Mouse (Mus musculus): ENCODE measurements around the gene Npas4.
"Not testable (repeated sequence)": the region's sequence is repeated elsewhere in the genome, so short reads cannot be mapped to it uniquely, and the experiment has no call there.

The Npas4 gene

GRCm38 (mm10) chr19:4992371-4992770 is 2.3 kb upstream of the Npas4 start:
- DNase-seq: no peak

- no peak for DNase-seq
These were observed 600 bp upstream of the Npas4 start for GRCm38 (mm10) chr19:4990716-4991115.

- no peak for DNase-seq
These were observed 471 bp downstream of the Npas4 start for GRCm38 (mm10) chr19:4989434-4990255.

- peak; percentile 73 to 90 for DNase-seq
These were observed 1.1 kb downstream of the Npas4 start for GRCm38 (mm10) chr19:4989013-4989412.

GRCm38 (mm10) chr19:4981767-4982166 is 8.3 kb downstream of the Npas4 start:
- DNase-seq: peak; percentile 29 to 38

- no peak for DNase-seq
These were observed 21.9 kb downstream of the Npas4 start for GRCm38 (mm10) chr19:4968236-4968635.

- peak; percentile 91 to 94 for DNase-seq
These were observed 28.1 kb downstream of the Npas4 start, which contains the start of gene Mrpl11 for GRCm38 (mm10) chr19:4961928-4962601. Gene Mrpl11 (plus strand): TSS chr19:4962147.

GRCm38 (mm10) chr19:4948641-4949040 is 41.5 kb downstream of the Npas4 start:
- DNase-seq: not testable (repeated sequence)

- no peak for DNase-seq
These were observed 44.6 kb downstream of the Npas4 start for GRCm38 (mm10) chr19:4945540-4945939.

- DNase-seq: no peak
These were observed 46.9 kb downstream of the Npas4 start for GRCm38 (mm10) chr19:4943253-4943588.

GRCm38 (mm10) chr19:4942551-4943252 is 47.4 kb downstream of the Npas4 start, which contains the start of gene Peli3:
Gene Peli3 (minus strand): TSS chr19:4943127.
- peak; percentile 51 to 63 for DNase-seq

GRCm38 (mm10) chr19:4937444-4938310 is 52.4 kb downstream of the Npas4 start:
- no peak for DNase-seq

GRCm38 (mm10) chr19:4936896-4937295 is 53.2 kb downstream of the Npas4 start:
- DNase-seq: no peak

All from kidney, adult 8-10 months (tissue).